In genomic region chr17:71617033-71617362, GRCm38 (mm10) we compare ENCODE assay signal across 8 mouse cellular contexts. TPM values are rescaled to one million over a fixed set of nuclear protein-coding genes. Genes with fewer than 3 reads are reported as not detected.
DNase-seq lines count a peak whose midpoint lies in the region; TF ChIP-seq lines count a peak whose summit lies in the region.

No protein-coding gene starts in this region.

- H3K27ac ChIP-seq in thymus, adult 2 months (ENCODE audit: control insufficient read depth, insufficient read depth, low read length): no peak overlapping the region
- H3K27ac ChIP-seq in limb, embryonic 10.5 days: peak overlapping the region; percentile 90
- H3K27ac ChIP-seq in olfactory bulb, adult 2 months (ENCODE audit: insufficient read depth, low read depth, low read length): no peak overlapping the region

- no peaks in the 10 kb centered on the region for H3K9me3 ChIP-seq in limb, embryonic 10.5 days (replicated peaks)

- H3K4me3 ChIP-seq in thymus, adult 2 months (ENCODE audit: control insufficient read depth, insufficient read depth, low read length): peak overlapping the region; percentile 80
- H3K4me3 ChIP-seq in limb, embryonic 10.5 days: peak overlapping the region; percentile 77
- H3K4me3 ChIP-seq in olfactory bulb, adult 2 months (ENCODE audit: insufficient read depth, low read depth, low read length): peak overlapping the region; percentile 99

- no peak for TF ChIP-seq POLR2A in thymus, adult 2 months (IDR thresholded peaks at IDR 0.05; ENCODE audit: control insufficient read depth, extremely low read depth, insufficient read depth, low read length, poor library complexity)
- no peak for TF ChIP-seq POLR2A in olfactory bulb, adult 2 months (IDR thresholded peaks at IDR 0.05; ENCODE audit: insufficient read depth, low read depth, low read length)

- H3K36me3 ChIP-seq in thymus, adult 2 months (ENCODE audit: control insufficient read depth, insufficient read depth, low read length): no peaks in the 10 kb centered on the region
- peaks cover 27% of the 10 kb centered on the region for H3K36me3 ChIP-seq in limb, embryonic 10.5 days

- DNase-seq in adrenal gland, postnatal 14 days: peak; percentile 30
- DNase-seq in adrenal gland, adult 8-10 months: no peak
- DNase-seq in thymus, adult 2 months: no peak
- no peak for DNase-seq in thymus, postnatal 36 days
- no peak for DNase-seq in limb, embryonic 10.5 days (ENCODE audit: low spot score)
- DNase-seq in right cerebral cortex, postnatal 36 days (ENCODE audit: low spot score in 2 of 2): no peak
- no peak for DNase-seq in gastrocnemius, postnatal 10 days

- 0% methylated on average over 10 of the region's 10 CpGs for WGBS in thymus, adult 2 months
- under 1% methylated on average over 10 of the region's 10 CpGs for WGBS in limb, embryonic 10.5 days
- WGBS in olfactory bulb, adult 2 months: under 1% methylated on average over 10 of the region's 10 CpGs

- H3K4me1 ChIP-seq in thymus, adult 2 months (replicated peaks; ENCODE audit: control insufficient read depth, insufficient read depth, low read length): peaks cover 5% of the 10 kb centered on the region
- H3K4me1 ChIP-seq in limb, embryonic 10.5 days: peaks cover 23% of the 10 kb centered on the region
- H3K4me1 ChIP-seq in olfactory bulb, adult 2 months (ENCODE audit: control insufficient read depth, insufficient read depth, low read length): peaks cover 7% of the 10 kb centered on the region

- no peaks in the 10 kb centered on the region for H3K27me3 ChIP-seq in thymus, adult 2 months (ENCODE audit: control insufficient read depth, insufficient read depth, low read length)
- H3K27me3 ChIP-seq in limb, embryonic 10.5 days (ENCODE audit: low read depth, poor library complexity, severe bottlenecking): no peaks in the 10 kb centered on the region

- no peak for TF ChIP-seq CTCF in thymus, adult 2 months (IDR thresholded peaks at IDR 0.05; ENCODE audit: borderline replicate concordance, control insufficient read depth, extremely low read depth, insufficient read depth, low read length, poor library complexity)
- TF ChIP-seq CTCF in olfactory bulb, adult 2 months (IDR thresholded peaks at IDR 0.05; ENCODE audit: insufficient read depth, low read depth, low read length): no peak

RNA-seq across cellular contexts. Expression of gene Wdr43, which starts 1.3 kb away (rescaled TPM):
- total RNA-seq in adrenal gland, postnatal 14 days (2021): 63.9 and 75.8 TPM in 2 replicates
- 10 to 100 TPM; 41.7 to 62.5 (median 54.4) TPM for total RNA-seq in adrenal gland, adult 8-10 months (2022)
- 16.1 and 20.5 TPM in 2 replicates for polyA plus RNA-seq in thymus, adult 2 months (2012; rRNA removed)
- polyA plus RNA-seq in limb, embryonic 10.5 days (2016; fragmentation: Nextera tagmentation; extraction: Ambion mirVana): 112 and 116 TPM in 2 replicates
- polyA plus RNA-seq in olfactory bulb, adult 2 months (2012; ENCODE audit: insufficient read depth, insufficient read length, low replicate concordance, missing spikeins): not detected in 2 replicates
- 10 to 100 TPM; 28.4 to 34.5 TPM for total RNA-seq in gastrocnemius, postnatal 10 days (2021)

RNA-seq across cellular contexts. Expression of gene Togaram2, which starts 56.1 kb away (rescaled TPM):
- not detected in 2 replicates for total RNA-seq in adrenal gland, postnatal 14 days (2021)
- under 1 TPM in 2 of 4 experiments, not detected in 2; 0.19 to 0.28 TPM for total RNA-seq in adrenal gland, adult 8-10 months (2022)
- polyA plus RNA-seq in thymus, adult 2 months (2012; rRNA removed): 0.26 and 0.51 TPM in 2 replicates
- polyA plus RNA-seq in limb, embryonic 10.5 days (2016; fragmentation: Nextera tagmentation; extraction: Ambion mirVana): not detected in 2 replicates
- polyA plus RNA-seq in olfactory bulb, adult 2 months (2012; ENCODE audit: insufficient read depth, insufficient read length, low replicate concordance, missing spikeins): not detected in 2 replicates
- total RNA-seq in gastrocnemius, postnatal 10 days (2021): under 1 TPM; 0.38 to 0.49 TPM
